Mouse (Mus musculus) lung, embryonic 14.5 days (tissue): ENCODE measurements around the gene Tom1l2. TPM values are rescaled to one million over a fixed set of nuclear protein-coding genes. Genes with fewer than 3 reads are reported as not detected.

ENCODE experiments used
- ATAC-seq: fragments of 200-750 bp; cut with Nextera tagmentation; 2 replicates; pipeline ENCODE4 v1.8.0; 2017; ENCODE audit warnings: mild to moderate bottlenecking, moderate TSS enrichment, moderate library complexity; ENCODE audit not compliant: insufficient read depth
- DNase-seq: peaks from one replicate; pipeline ENCODE4 v3.0.0-alpha.2; 2015
- H3K27ac ChIP-seq: fragments of 300-500 bp; sonication (generic); 2 replicates; pipeline ENCODE4 v1.5.1; 2014; ENCODE audit warnings: low read depth, mild to moderate bottlenecking, moderate library complexity
- H3K27me3 ChIP-seq: fragments of 300-500 bp; sonication (generic); 2 replicates; pipeline ENCODE4 v1.6.1; 2014; ENCODE audit warnings: low read length, control low read depth; ENCODE audit not compliant: insufficient read depth
- H3K36me3 ChIP-seq: fragments of 300-500 bp; sonication (generic); 2 replicates; pipeline ENCODE4 v1.6.1; 2014; ENCODE audit warnings: control low read depth; ENCODE audit not compliant: insufficient read depth
- H3K4me1 ChIP-seq: fragments of 300-500 bp; sonication (generic); 2 replicates; pipeline ENCODE4 v1.6.1; 2014; ENCODE audit warnings: antibody characterized with exemption, control low read depth; ENCODE audit not compliant: insufficient read depth
- H3K4me2 ChIP-seq: fragments of 300-500 bp; sonication (generic); 2 replicates; pipeline ENCODE4 v1.6.1; 2014; ENCODE audit warnings: mild to moderate bottlenecking
- H3K4me3 ChIP-seq: fragments of 300-500 bp; sonication (generic); 2 replicates; pipeline ENCODE4 v1.5.1; 2014; ENCODE audit warnings: low read depth, low read length
- H3K9ac ChIP-seq: fragments of 300-500 bp; sonication (generic); 2 replicates; pipeline ENCODE4 v1.6.1; 2014
- H3K9me3 ChIP-seq: fragments of 300-500 bp; sonication (generic); 2 replicates; pipeline ENCODE4 v1.6.1; 2016; ENCODE audit warnings: low read depth, low read length, control low read depth
- CTCF ChIP-seq: IDR thresholded peaks from 2 replicates; pipeline ENCODE4 v1.5.1; 2016; ENCODE audit warnings: antibody characterized with exemption, low read depth
- WGBS: fragments of 180-500 bp; shearing (Covaris S2); extraction: QIAGEN DNeasy Blood & Tissue Kit; methylation state at CpG from one replicate; pipeline ENCODE4 v1.1.7; 2014; 5-methylcytosine and 5-hydroxymethylcytosine counted together
- polyA plus RNA-seq: library from polyadenylated mRNA; unstranded; fragments of >200 nt; fragmentation: Nextera tagmentation; extraction: Ambion mirVana; gene quantifications from 2 replicates; pipeline ENCODE4 v1.2.1, GENCODE M21; 2014

Gene Tom1l2
- polyA plus RNA-seq, 1 experiment from 2014 or later = 20.6 TPM

GRCm38 (mm10) chr11:60208712-60209111 lies 144.0 kb downstream of the Tom1l2 start:
- TF ChIP-seq CTCF = no peak
- Histone ChIP-seq H3K27me3 (no peaks in the 10 kb centered on the region), H3K4me1 (peaks cover 35% of the 10 kb centered on the region), H3K4me3 (peak overlapping the region; percentile 37), H3K4me2 (peak overlapping the region; percentile 69), H3K9me3 (no peaks in the 10 kb centered on the region), H3K36me3 (peaks cover 37% of the 10 kb centered on the region), H3K27ac (peak overlapping the region; percentile 89), H3K9ac (peak overlapping the region; percentile 44)
- WGBS = 26% methylated on average over 4 of the region's 4 CpGs
- ATAC-seq (0 out of 2 replicates have a peak, but pooled peaks have one; percentile 0), DNase-seq (no peak)

- Histone ChIP-seq H3K9ac (peak overlapping the region; percentile 44), H3K4me1 (peaks cover 35% of the 10 kb centered on the region), H3K9me3 (no peaks in the 10 kb centered on the region), H3K27ac (peak overlapping the region; percentile 89), H3K4me2 (peak overlapping the region; percentile 69), H3K4me3 (peak overlapping the region; percentile 37), H3K27me3 (no peaks in the 10 kb centered on the region), H3K36me3 (peaks cover 41% of the 10 kb centered on the region)
- TF ChIP-seq CTCF = no peak
- DNase-seq (no peak), ATAC-seq (no peak)
- 50% methylated on average over 6 of the region's 6 CpGs for WGBS
Observed at GRCm38 (mm10) chr11:60208201-60208600, 144.5 kb downstream of the Tom1l2 start.

- ATAC-seq (no peak), DNase-seq (no peak)
- H3K4me3 ChIP-seq = no peak overlapping the region
- 48% methylated on average over 5 of the region's 5 CpGs for WGBS
- H3K4me2 ChIP-seq = no peak overlapping the region
- H3K9ac ChIP-seq = no peak overlapping the region
- H3K36me3 ChIP-seq = peaks cover 59% of the 10 kb centered on the region
- no peaks in the 10 kb centered on the region for H3K27me3 ChIP-seq
- peaks cover 27% of the 10 kb centered on the region for H3K4me1 ChIP-seq
- H3K9me3 ChIP-seq = no peaks in the 10 kb centered on the region
- H3K27ac ChIP-seq = no peak overlapping the region
- no peak for TF ChIP-seq CTCF
Observed at GRCm38 (mm10) chr11:60206207-60206606, 146.5 kb downstream of the Tom1l2 start.

GRCm38 (mm10) chr11:60205026-60205425 lies 147.7 kb downstream of the Tom1l2 start:
- ATAC-seq = no peak
- H3K27ac ChIP-seq = 0 out of 2 replicates have a peak overlapping the region, but pooled peaks have one; percentile 9
- H3K4me3 ChIP-seq = no peak overlapping the region
- no peak overlapping the region for H3K9ac ChIP-seq
- no peak for TF ChIP-seq CTCF
- H3K4me2 ChIP-seq = no peak overlapping the region
- H3K9me3 ChIP-seq = no peaks in the 10 kb centered on the region
- H3K4me1 ChIP-seq = peaks cover 19% of the 10 kb centered on the region
- 63% methylated on average over 12 of the region's 12 CpGs for whole genome bisulfite sequencing
- no peaks in the 10 kb centered on the region for H3K27me3 ChIP-seq
- peaks cover 70% of the 10 kb centered on the region for H3K36me3 ChIP-seq
- no peak for DNase-seq

- no peak overlapping the region for H3K4me3 ChIP-seq
- H3K27me3 ChIP-seq = no peaks in the 10 kb centered on the region
- DNase-seq (no peak), ATAC-seq (no peak)
- TF ChIP-seq CTCF = no peak
- peaks cover 89% of the 10 kb centered on the region for H3K36me3 ChIP-seq
- WGBS = 90% methylated on average over 26 of the region's 26 CpGs
- H3K4me1 ChIP-seq = 0 out of 2 replicates have a peak, but pooled peaks cover 3% of the 10 kb centered on the region
- H3K9me3 ChIP-seq = no peaks in the 10 kb centered on the region
- no peak overlapping the region for H3K9ac ChIP-seq
- no peak overlapping the region for H3K27ac ChIP-seq
- H3K4me2 ChIP-seq = no peak overlapping the region
Observed at GRCm38 (mm10) chr11:60202710-60203638, 149.7 kb downstream of the Tom1l2 start.

- Histone ChIP-seq H3K4me1 (no peaks in the 10 kb centered on the region), H3K27me3 (no peaks in the 10 kb centered on the region), H3K9me3 (no peaks in the 10 kb centered on the region), H3K4me3 (no peak overlapping the region), H3K4me2 (no peak overlapping the region), H3K36me3 (peaks cover 95% of the 10 kb centered on the region), H3K27ac (peak overlapping the region; percentile 50), H3K9ac (no peak overlapping the region)
- ATAC-seq (no peak), DNase-seq (no peak)
- TF ChIP-seq CTCF = no peak
- WGBS = 86% methylated on average over 11 of the region's 11 CpGs
Observed at GRCm38 (mm10) chr11:60200384-60200783, 152.3 kb downstream of the Tom1l2 start.

- no peaks in the 10 kb centered on the region for H3K4me1 ChIP-seq
- peaks cover 4% of the 10 kb centered on the region; the same call in 1 of the 2 replicates for H3K9me3 ChIP-seq
- ATAC-seq (peak; percentile 65), DNase-seq (peak; percentile 97)
- peak overlapping the region; percentile 50 for H3K27ac ChIP-seq
- TF ChIP-seq CTCF = peak; percentile 100
- no peak overlapping the region for H3K4me3 ChIP-seq
- no peak overlapping the region for H3K9ac ChIP-seq
- WGBS = 11% methylated on average over 18 of the region's 18 CpGs
- no peak overlapping the region for H3K4me2 ChIP-seq
- H3K27me3 ChIP-seq = no peaks in the 10 kb centered on the region
- H3K36me3 ChIP-seq = peaks cover 95% of the 10 kb centered on the region
Observed at GRCm38 (mm10) chr11:60199702-60200184, 153.0 kb downstream of the Tom1l2 start.
